Mouse (Mus musculus): ENCODE measurements at regions not wholly inside any gene's neighbourhood (a gene's known extent, or its start where the extent isn't known, plus 50 kb on each side); places are given as distances from the start of the nearest gene placed in this dataset.

GRCm38 (mm10) chr10:68629486-68629885 is 87.8 kb upstream of the Cabcoco1 start:
- TF ChIP-seq CTCF (conservative IDR thresholded peaks at IDR 0.05; ENCODE audit: insufficient read depth, insufficient read length, low read depth, low read length) = no peak
- no peak for TF ChIP-seq POLR2A (IDR thresholded peaks at IDR 0.05; ENCODE audit: low read depth, low read length)

Measured in kidney, adult 2 months (tissue).